ENCODE assay signal across 20 mouse cellular contexts in the genomic region with DNA sequence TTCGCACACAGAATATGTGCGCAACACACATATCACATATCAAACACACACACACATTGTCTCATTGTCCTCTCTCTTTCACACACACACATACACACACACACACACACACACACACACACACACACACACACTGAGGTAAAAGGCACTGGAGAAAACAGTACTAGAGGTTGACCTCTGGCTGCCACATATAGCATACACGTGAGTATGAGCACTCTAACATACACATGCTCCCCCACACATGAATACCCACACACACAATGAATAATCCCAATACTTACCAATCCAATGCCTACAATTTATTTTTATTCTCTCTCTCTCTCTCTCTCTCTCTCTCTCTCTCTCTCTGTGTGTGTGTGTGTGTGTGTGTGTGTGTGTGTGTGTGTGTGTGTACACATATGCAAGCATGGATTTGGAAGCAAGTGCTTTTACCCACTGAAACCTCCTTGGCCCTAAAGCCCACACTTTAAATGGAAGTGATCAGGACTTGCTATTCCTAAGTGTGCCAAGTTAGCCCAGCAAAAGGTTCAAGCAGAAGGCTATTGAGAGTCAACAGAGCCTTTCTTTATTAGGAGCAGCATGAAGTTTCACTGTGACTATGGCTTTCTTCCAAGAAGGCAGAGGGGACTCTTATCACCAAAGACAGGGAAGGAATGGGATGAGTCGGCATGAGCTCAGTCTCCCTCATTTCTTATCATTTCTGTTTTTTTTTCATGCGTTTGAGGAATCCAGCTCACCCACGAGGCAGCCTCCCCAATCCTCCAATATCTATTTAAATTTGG. TPM values are rescaled to one million over a fixed set of nuclear protein-coding genes. Genes with fewer than 3 reads are reported as not detected.
DNase-seq lines count a peak whose midpoint lies in the region; ATAC-seq and TF ChIP-seq lines count a peak whose summit lies in the region.
"Had no signal": no experiment of that assay in that cellular context is flagged by ENCODE, and none has a peak within 500 bp of the region (broad histone marks: within the 10 kb centered on the region; RNA-seq: fewer than 3 reads in every experiment).

No protein-coding gene starts in this region.

- no peak overlapping the region for H3K9ac ChIP-seq in heart, embryonic 12.5 days
- no peak overlapping the region for H3K9ac ChIP-seq in ES-Bruce4 (ENCODE audit: low read depth, poor library complexity, severe bottlenecking)
- H3K9ac ChIP-seq in liver, embryonic 16.5 days (ENCODE audit: low read depth, low read length), result peak overlapping the region; percentile 62
- H3K9ac ChIP-seq: intestine, embryonic 15.5 days; lung, embryonic 15.5 days had no signal

- no peaks in the 10 kb centered on the region for H3K27me3 ChIP-seq in heart, embryonic 12.5 days (replicated peaks)
- no peaks in the 10 kb centered on the region for H3K27me3 ChIP-seq in ES-Bruce4 (ENCODE audit: control insufficient read depth, insufficient read depth, low read length, poor library complexity, severe bottlenecking)
- H3K27me3 ChIP-seq in liver, embryonic 16.5 days (ENCODE audit: control insufficient read depth, insufficient read depth, low read depth, low read length), result no peaks in the 10 kb centered on the region
- H3K27me3 ChIP-seq: intestine, embryonic 15.5 days; lung, embryonic 15.5 days had no signal

- H3K36me3 ChIP-seq in heart, embryonic 12.5 days, result no peaks in the 10 kb centered on the region
- H3K36me3 ChIP-seq in ES-Bruce4 (ENCODE audit: control insufficient read depth, insufficient read depth, low read length, poor library complexity, severe bottlenecking), result no peaks in the 10 kb centered on the region
- no peaks in the 10 kb centered on the region for H3K36me3 ChIP-seq in liver, embryonic 16.5 days (ENCODE audit: control insufficient read depth, insufficient read depth)
- H3K36me3 ChIP-seq: G1E; intestine, embryonic 15.5 days; lung, embryonic 15.5 days had no signal

- no peak overlapping the region for H3K4me2 ChIP-seq in heart, embryonic 12.5 days
- peak overlapping the region; percentile 43 for H3K4me2 ChIP-seq in liver, embryonic 16.5 days (ENCODE audit: low read depth, low read length)
- H3K4me2 ChIP-seq: intestine, embryonic 15.5 days; lung, embryonic 15.5 days; midbrain, embryonic 11.5 days had no signal

- ATAC-seq in heart, embryonic 12.5 days (ENCODE audit: insufficient number of reproducible peaks, low FRiP score), result peak; percentile 79
- peak; percentile 50; the same call in 1 of the 2 replicates for ATAC-seq in common myeloid progenitor, adult 5-6 weeks (replicated peaks; ENCODE audit: low read depth, poor library complexity, severe bottlenecking)
- ATAC-seq in liver, embryonic 16.5 days (ENCODE audit: low read depth), result peak; percentile 78
- no peak for ATAC-seq in inflammation-experienced regulatory T-cells, adult 6 months
- ATAC-seq: activated CD4-positive, CD25-positive, alpha-beta regulatory T cell, adult 4 months; intestine, embryonic 15.5 days had no signal

- H3K27ac ChIP-seq in heart, embryonic 12.5 days (ENCODE audit: poor library complexity, severe bottlenecking), result 0 out of 2 replicates have a peak overlapping the region, but pooled peaks have one; percentile 23
- peak overlapping the region; percentile 72 for H3K27ac ChIP-seq in ES-Bruce4 (ENCODE audit: insufficient read depth, low read length)
- peak overlapping the region; percentile 94 for H3K27ac ChIP-seq in liver, embryonic 16.5 days (ENCODE audit: low read length)
- H3K27ac ChIP-seq: intestine, embryonic 15.5 days; layer of hippocampus, adult 2 months; lung, embryonic 15.5 days; stomach, postnatal 0 days had no signal

- no peak for TF ChIP-seq CTCF in ES-Bruce4 (IDR thresholded peaks at IDR 0.05; ENCODE audit: low read depth, low read length)

- no peak for TF ChIP-seq EP300 in ES-Bruce4 (IDR thresholded peaks at IDR 0.05; ENCODE audit: insufficient read depth, low read depth, low read length)

- no peak for DNase-seq in heart, adult 11 months
- no peak for DNase-seq in embryo, embryonic 10.5 days (ENCODE audit: low spot score)
- no peak for DNase-seq in T-cell, adult 2 months (ENCODE audit: low spot score)
- DNase-seq: cerebellum, adult 9-10 months; heart, adult 18-20 months; left cerebral cortex, postnatal 4 days; right cerebral cortex, postnatal 4 days; thymus, postnatal 4 days had no signal

- H3K9me3 ChIP-seq in heart, embryonic 12.5 days (replicated peaks), result no peaks in the 10 kb centered on the region
- no peaks in the 10 kb centered on the region for H3K9me3 ChIP-seq in ES-Bruce4 (replicated peaks; ENCODE audit: control insufficient read depth, insufficient read depth, low read length, poor library complexity, severe bottlenecking)
- H3K9me3 ChIP-seq in liver, embryonic 16.5 days (replicated peaks; ENCODE audit: control insufficient read depth, low read length), result no peaks in the 10 kb centered on the region
- H3K9me3 ChIP-seq: G1E; intestine, embryonic 15.5 days; lung, embryonic 15.5 days had no signal

- H3K4me1 ChIP-seq in heart, embryonic 12.5 days (replicated peaks), result no peaks in the 10 kb centered on the region
- H3K4me1 ChIP-seq in ES-Bruce4 (ENCODE audit: control insufficient read depth, insufficient read depth, low read length), result peaks cover 4% of the 10 kb centered on the region
- peaks cover 55% of the 10 kb centered on the region for H3K4me1 ChIP-seq in liver, embryonic 16.5 days (ENCODE audit: control insufficient read depth, low read depth, low read length)
- H3K4me1 ChIP-seq: intestine, embryonic 15.5 days; lung, embryonic 15.5 days had no signal

- no peak overlapping the region for H3K4me3 ChIP-seq in heart, embryonic 12.5 days
- H3K4me3 ChIP-seq in ES-Bruce4 (ENCODE audit: low read depth, low read length), result no peak overlapping the region
- no peak overlapping the region for H3K4me3 ChIP-seq in liver, embryonic 16.5 days (ENCODE audit: low read depth, low read length)
- H3K4me3 ChIP-seq: intestine, embryonic 15.5 days; layer of hippocampus, adult 2 months; lung, embryonic 15.5 days had no signal

- 49% methylated on average over 6 of the region's 6 CpGs for WGBS in heart, embryonic 12.5 days
- 41% methylated on average over 6 of the region's 6 CpGs for WGBS in liver, embryonic 16.5 days (ENCODE audit: insufficient replicate concordance)

- no peak for TF ChIP-seq POLR2A in ES-Bruce4 (IDR thresholded peaks at IDR 0.05; ENCODE audit: insufficient read depth, low read length)

RNA-seq across cellular contexts. Expression of gene Mkrn1, which starts 8.9 kb away (rescaled TPM):
- polyA plus RNA-seq in heart, embryonic 12.5 days (2016; fragmentation: Nextera tagmentation; extraction: Ambion mirVana), result 52.7 and 55.1 TPM in 2 replicates
- 350 and 361 TPM in 2 replicates for polyA plus RNA-seq in ES-Bruce4 (2011; ENCODE audit: insufficient read depth, insufficient read length, low read depth, missing spikeins)
- total RNA-seq in common myeloid progenitor, adult 5-6 weeks (2017), result 44.3 and 54.4 TPM in 2 replicates
- 256 and 283 TPM in 2 replicates for polyA plus RNA-seq in liver, embryonic 16.5 days (2015; fragmentation: Nextera tagmentation; extraction: Ambion mirVana)
- polyA plus RNA-seq in inflammation-experienced regulatory T-cells, adult 6 months (2017; shearing (Covaris generic)), result 10 to 100 TPM; 57.0 to 70.0 (median 62.5) TPM

RNA-seq across cellular contexts. Expression of gene Rab19, which starts 48.2 kb away (rescaled TPM):
- 0.42 and 0.67 TPM in 2 replicates for polyA plus RNA-seq in heart, embryonic 12.5 days (2016; fragmentation: Nextera tagmentation; extraction: Ambion mirVana)
- polyA plus RNA-seq in ES-Bruce4 (2011; ENCODE audit: insufficient read depth, insufficient read length, low read depth, missing spikeins), result 0.90 and 1.3 TPM in 2 replicates
- total RNA-seq in common myeloid progenitor, adult 5-6 weeks (2017), result 2.2 and 2.5 TPM in 2 replicates
- 0.36 and 0.54 TPM in 2 replicates for polyA plus RNA-seq in liver, embryonic 16.5 days (2015; fragmentation: Nextera tagmentation; extraction: Ambion mirVana)
- polyA plus RNA-seq in inflammation-experienced regulatory T-cells, adult 6 months (2017; shearing (Covaris generic)), result 10 to 100 TPM; 60.3 to 92.4 (median 72.6) TPM
- total RNA-seq: layer of hippocampus, adult 2 months; left cerebral cortex, postnatal 4 days had no signal
- polyA plus RNA-seq: G1E had no signal

RNA-seq across cellular contexts. Expression of gene Slc37a3, which starts 51.7 kb away (rescaled TPM):
- 34.8 and 43.1 TPM in 2 replicates for polyA plus RNA-seq in heart, embryonic 12.5 days (2016; fragmentation: Nextera tagmentation; extraction: Ambion mirVana)
- 49.6 and 52.7 TPM in 2 replicates for polyA plus RNA-seq in ES-Bruce4 (2011; ENCODE audit: insufficient read depth, insufficient read length, low read depth, missing spikeins)
- total RNA-seq in common myeloid progenitor, adult 5-6 weeks (2017), result 0.92 and 5.1 TPM in 2 replicates
- 9.2 and 9.9 TPM in 2 replicates for polyA plus RNA-seq in liver, embryonic 16.5 days (2015; fragmentation: Nextera tagmentation; extraction: Ambion mirVana)
- 10 to 100 TPM; 31.0 to 41.8 (median 32.2) TPM for polyA plus RNA-seq in inflammation-experienced regulatory T-cells, adult 6 months (2017; shearing (Covaris generic))

Comparison
In these comparisons a context has a peak if more than half of its experiments do, and no peak if none do; other contexts are left out.
1. H3K27ac ChIP-seq: peak in every context shown above with its lines; median percentile 94 in liver, embryonic 16.5 days; 72 in ES-Bruce4; 23 in heart, embryonic 12.5 days.
2. RNA of gene Rab19, which starts 48.2 kb away (polyA plus RNA-seq): 60.3 to 92.4 TPM in inflammation-experienced regulatory T-cells, adult 6 months; 0.90 to 1.3 TPM in ES-Bruce4, 0.36 to 0.54 TPM in liver, embryonic 16.5 days and 0.42 to 0.67 TPM in heart, embryonic 12.5 days; every median in the first group is over 10 times any median in the second.